Mouse (Mus musculus) megakaryocyte, embryonic 14.5 days (primary cell): Measurements from ENCODE around the gene Capn3. TPM values are rescaled to one million over a fixed set of nuclear protein-coding genes. Genes with fewer than 3 reads are reported as not detected.

ENCODE experiments used
- H3K27me3 ChIP-seq: replicated peaks from 2 replicates; pipeline ENCODE3; 2012; ENCODE audit warnings: inconsistent platforms
- H3K36me3 ChIP-seq: replicated peaks from 2 replicates; pipeline ENCODE3; 2012; ENCODE audit warnings: low read length, inconsistent platforms, mixed read lengths
- H3K4me1 ChIP-seq: 2 replicates; pipeline ENCODE4 v1.6.1; 2012; ENCODE audit warnings: inconsistent platforms
- H3K4me3 ChIP-seq: replicated peaks from 2 replicates; pipeline ENCODE3; 2012; ENCODE audit warnings: moderate library complexity, mild to moderate bottlenecking, inconsistent platforms
- H3K9me3 ChIP-seq: 2 replicates; pipeline ENCODE4 v1.6.1; 2012; ENCODE audit warnings: inconsistent platforms
- FLI1 ChIP-seq: IDR thresholded peaks from 2 replicates; pipeline ENCODE4 v1.6.1; 2012; ENCODE audit warnings: low read length, inconsistent platforms, mixed read lengths
- GATA1 ChIP-seq: IDR thresholded peaks from 3 replicates; pipeline ENCODE4 v1.6.1; 2012; ENCODE audit warnings: mixed read lengths, low read length, inconsistent platforms, borderline replicate concordance
- polyA plus RNA-seq: library from polyadenylated mRNA; stranded (reverse); fragments of >175 nt; gene quantifications from 2 replicates; pipeline ENCODE4 v1.2.3, GENCODE M21; 2012; ENCODE audit warnings: low replicate concordance; ENCODE audit not compliant: insufficient read depth

Capn3 gene
- polyA plus RNA-seq, 1 experiment = 29.4 TPM

- Histone ChIP-seq H3K4me3 (no peak overlapping the region), H3K9me3 (peaks cover 4% of the 10 kb centered on the region), H3K4me1 (peaks cover 36% of the 10 kb centered on the region), H3K27me3 (no peaks in the 10 kb centered on the region), H3K36me3 (peaks cover 65% of the 10 kb centered on the region)
- TF ChIP-seq FLI1 (no peak), GATA1 (no peak)
These were observed 832 bp upstream of the Capn3 start for GRCm38 (mm10) chr2:120454987-120455386.

GRCm38 (mm10) chr2:120460216-120460615 lies 4.4 kb downstream of the Capn3 start:
- TF ChIP-seq FLI1 (no peak), GATA1 (no peak)
- H3K36me3 ChIP-seq = peaks cover 47% of the 10 kb centered on the region
- peaks cover 22% of the 10 kb centered on the region for H3K4me1 ChIP-seq
- H3K27me3 ChIP-seq = peaks cover 6% of the 10 kb centered on the region
- H3K4me3 ChIP-seq = no peak overlapping the region
- H3K9me3 ChIP-seq = peaks cover 6% of the 10 kb centered on the region

GRCm38 (mm10) chr2:120463328-120463727 lies 7.5 kb downstream of the Capn3 start:
- no peak overlapping the region for H3K4me3 ChIP-seq
- H3K36me3 ChIP-seq = peaks cover 26% of the 10 kb centered on the region
- TF ChIP-seq FLI1 (no peak), GATA1 (no peak)
- H3K27me3 ChIP-seq = peaks cover 14% of the 10 kb centered on the region
- H3K4me1 ChIP-seq = peaks cover 48% of the 10 kb centered on the region
- H3K9me3 ChIP-seq = peaks cover 6% of the 10 kb centered on the region

GRCm38 (mm10) chr2:120464091-120464490 lies 8.3 kb downstream of the Capn3 start:
- Histone ChIP-seq H3K4me1 (peaks cover 56% of the 10 kb centered on the region), H3K4me3 (no peak overlapping the region), H3K36me3 (peaks cover 26% of the 10 kb centered on the region), H3K9me3 (peaks cover 6% of the 10 kb centered on the region), H3K27me3 (peaks cover 14% of the 10 kb centered on the region)
- no peak for TF ChIP-seq GATA1
- TF ChIP-seq FLI1 = no peak

- Histone ChIP-seq H3K27me3 (peaks cover 14% of the 10 kb centered on the region), H3K9me3 (peaks cover 6% of the 10 kb centered on the region), H3K4me3 (peak overlapping the region; percentile 29), H3K4me1 (peaks cover 64% of the 10 kb centered on the region), H3K36me3 (peaks cover 23% of the 10 kb centered on the region)
- TF ChIP-seq GATA1 = no peak
- TF ChIP-seq FLI1 = no peak
These were observed 9.0 kb downstream of the Capn3 start for GRCm38 (mm10) chr2:120464732-120465396.

GRCm38 (mm10) chr2:120465397-120465785 lies 9.6 kb downstream of the Capn3 start:
- peaks cover 6% of the 10 kb centered on the region for H3K9me3 ChIP-seq
- peaks cover 14% of the 10 kb centered on the region for H3K27me3 ChIP-seq
- H3K4me1 ChIP-seq = peaks cover 68% of the 10 kb centered on the region
- peaks cover 18% of the 10 kb centered on the region for H3K36me3 ChIP-seq
- TF ChIP-seq GATA1 (no peak), FLI1 (no peak)
- peak overlapping the region; percentile 29 for H3K4me3 ChIP-seq

GRCm38 (mm10) chr2:120468011-120468410 lies 12.2 kb downstream of the Capn3 start:
- TF ChIP-seq GATA1 (no peak), FLI1 (no peak)
- H3K4me1 ChIP-seq = peaks cover 73% of the 10 kb centered on the region
- no peak overlapping the region for H3K4me3 ChIP-seq
- H3K9me3 ChIP-seq = no peaks in the 10 kb centered on the region
- H3K36me3 ChIP-seq = no peaks in the 10 kb centered on the region
- peaks cover 14% of the 10 kb centered on the region for H3K27me3 ChIP-seq

- Histone ChIP-seq H3K27me3 (peaks cover 12% of the 10 kb centered on the region), H3K9me3 (no peaks in the 10 kb centered on the region; the same call in 1 of the 2 replicates), H3K4me3 (peak overlapping the region; percentile 81), H3K36me3 (no peaks in the 10 kb centered on the region), H3K4me1 (peaks cover 69% of the 10 kb centered on the region)
- TF ChIP-seq GATA1 = no peak
- no peak for TF ChIP-seq FLI1
These were observed 13.4 kb downstream of the Capn3 start for GRCm38 (mm10) chr2:120469220-120469619.

- TF ChIP-seq FLI1 (no peak), GATA1 (no peak)
- peaks cover 69% of the 10 kb centered on the region for H3K4me1 ChIP-seq
- peak overlapping the region; percentile 2 for H3K4me3 ChIP-seq
- H3K27me3 ChIP-seq = peaks cover 12% of the 10 kb centered on the region
- no peaks in the 10 kb centered on the region; the same call in 1 of the 2 replicates for H3K9me3 ChIP-seq
- no peaks in the 10 kb centered on the region for H3K36me3 ChIP-seq
These were observed 13.9 kb downstream of the Capn3 start for GRCm38 (mm10) chr2:120469715-120470114.

- H3K27me3 ChIP-seq = peaks cover 7% of the 10 kb centered on the region
- H3K4me3 ChIP-seq = no peak overlapping the region
- no peaks in the 10 kb centered on the region; the same call in 1 of the 2 replicates for H3K9me3 ChIP-seq
- TF ChIP-seq GATA1 = no peak
- TF ChIP-seq FLI1 = no peak
- H3K4me1 ChIP-seq = peaks cover 62% of the 10 kb centered on the region
- H3K36me3 ChIP-seq = no peaks in the 10 kb centered on the region
These were observed 15.0 kb downstream of the Capn3 start for GRCm38 (mm10) chr2:120470856-120471255.
